Mouse (Mus musculus): ENCODE measurements around the gene Zfp619.

GRCm38 (mm10) chr7:39544242-39545111 lies 26.9 kb downstream of the Zfp619 start:
- 0 out of 2 replicates have a peak, but pooled peaks have one; percentile 7 for TF ChIP-seq CTCF (IDR thresholded peaks at IDR 0.05; ENCODE audit: extremely low read depth, insufficient read depth, insufficient read length, insufficient replicate concordance)
- TF ChIP-seq POLR2A (IDR thresholded peaks at IDR 0.05; ENCODE audit: low read depth, low read length): peak; percentile 17; the same call in 1 of the 2 replicates
